Comparison of ENCODE assay signal across 20 mouse cellular contexts in the genomic region with DNA sequence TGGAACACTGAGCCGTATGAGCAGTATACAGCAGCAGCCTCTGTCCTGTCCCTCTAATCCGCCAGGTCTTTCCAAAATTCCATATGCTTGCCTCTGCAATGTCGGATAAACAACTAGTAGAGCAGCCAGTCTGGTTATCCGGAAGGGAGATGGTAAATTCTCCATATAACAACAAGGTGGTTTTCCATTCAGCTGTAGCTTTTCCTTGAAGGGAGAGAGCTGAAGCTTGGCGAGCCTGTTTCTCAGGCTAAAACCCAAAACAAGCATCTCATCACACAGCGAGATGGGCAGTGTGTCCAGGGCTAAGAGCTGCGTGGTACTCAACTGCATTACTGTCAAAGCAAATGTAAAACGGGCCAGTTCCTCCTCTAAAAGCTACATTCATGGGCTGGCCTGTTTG. TPM values are rescaled to one million over a fixed set of nuclear protein-coding genes. Genes with fewer than 3 reads are reported as not detected.
DNase-seq lines count a peak whose midpoint lies in the region; ATAC-seq and TF ChIP-seq lines count a peak whose summit lies in the region.
"Had no signal": no experiment of that assay in that cellular context is flagged by ENCODE, and none has a peak within 500 bp of the region (broad histone marks: within the 10 kb centered on the region; RNA-seq: fewer than 3 reads in every experiment).

No protein-coding gene starts in this region.

- H3K27ac ChIP-seq in cerebellum, adult 2 months (ENCODE audit: insufficient read depth, low read length) = peak overlapping the region; percentile 67
- no peak overlapping the region for H3K27ac ChIP-seq in neural tube, embryonic 11.5 days (ENCODE audit: low read depth, low read length)
- H3K27ac ChIP-seq in midbrain, embryonic 14.5 days (replicated peaks; ENCODE audit: low read depth, low read length) = no peak overlapping the region
- no peak overlapping the region for H3K27ac ChIP-seq in olfactory bulb, adult 2 months (ENCODE audit: insufficient read depth, low read depth, low read length)
- H3K27ac ChIP-seq in intestine, postnatal 0 days (ENCODE audit: low read depth, low read length) = no peak overlapping the region
- H3K27ac ChIP-seq: embryonic facial prominence, embryonic 10.5 days; kidney, embryonic 15.5 days; liver, embryonic 12.5 days; lung, embryonic 15.5 days; stomach, postnatal 0 days had no signal

- TF ChIP-seq CTCF in cerebellum, adult 2 months (IDR thresholded peaks at IDR 0.05; ENCODE audit: borderline replicate concordance, insufficient read depth, low read depth, low read length) = no peak
- TF ChIP-seq CTCF in olfactory bulb, adult 2 months (IDR thresholded peaks at IDR 0.05; ENCODE audit: insufficient read depth, low read depth, low read length) = no peak
- no peak for TF ChIP-seq CTCF in intestine, postnatal 0 days (IDR thresholded peaks at IDR 0.05; ENCODE audit: low read depth)

- no peaks in the 10 kb centered on the region for H3K9me3 ChIP-seq in neural tube, embryonic 11.5 days (ENCODE audit: control insufficient read depth, low read length)
- H3K9me3 ChIP-seq in midbrain, embryonic 14.5 days (ENCODE audit: control insufficient read depth, low read length) = no peaks in the 10 kb centered on the region
- H3K9me3 ChIP-seq in intestine, postnatal 0 days (ENCODE audit: control insufficient read depth) = no peaks in the 10 kb centered on the region
- H3K9me3 ChIP-seq: embryonic facial prominence, embryonic 10.5 days; G1E; kidney, embryonic 15.5 days; liver, embryonic 12.5 days; lung, embryonic 15.5 days had no signal

- peak; percentile 13; the same call in 1 of the 2 replicates for TF ChIP-seq POLR2A in cerebellum, adult 2 months (IDR thresholded peaks at IDR 0.05; ENCODE audit: borderline replicate concordance, insufficient read depth, low read length)
- no peak for TF ChIP-seq POLR2A in olfactory bulb, adult 2 months (IDR thresholded peaks at IDR 0.05; ENCODE audit: insufficient read depth, low read depth, low read length)

- H3K4me2 ChIP-seq in neural tube, embryonic 11.5 days (ENCODE audit: low read depth) = peak overlapping the region; percentile 76
- H3K4me2 ChIP-seq in midbrain, embryonic 14.5 days (ENCODE audit: low read length) = peak overlapping the region; percentile 65
- no peak overlapping the region for H3K4me2 ChIP-seq in intestine, postnatal 0 days (replicated peaks; ENCODE audit: low read depth)
- H3K4me2 ChIP-seq: heart, embryonic 11.5 days; kidney, embryonic 15.5 days; liver, embryonic 12.5 days; lung, embryonic 15.5 days had no signal

- no peaks in the 10 kb centered on the region for H3K27me3 ChIP-seq in cerebellum, adult 2 months (ENCODE audit: control insufficient read depth, insufficient read depth, low read length)
- no peaks in the 10 kb centered on the region; the same call in 1 of the 2 replicates for H3K27me3 ChIP-seq in neural tube, embryonic 11.5 days (ENCODE audit: control insufficient read depth, insufficient read depth, low read length)
- H3K27me3 ChIP-seq in midbrain, embryonic 14.5 days (ENCODE audit: control insufficient read depth, insufficient read depth, low read length) = no peaks in the 10 kb centered on the region
- H3K27me3 ChIP-seq in intestine, postnatal 0 days (replicated peaks; ENCODE audit: control insufficient read depth, insufficient read depth, low read length) = peaks cover 24% of the 10 kb centered on the region

- H3K36me3 ChIP-seq in neural tube, embryonic 11.5 days (ENCODE audit: control insufficient read depth, insufficient read depth, low read length) = no peaks in the 10 kb centered on the region
- 0 out of 2 replicates have a peak, but pooled peaks cover 22% of the 10 kb centered on the region for H3K36me3 ChIP-seq in midbrain, embryonic 14.5 days (ENCODE audit: control insufficient read depth, insufficient read depth, low read length)
- H3K36me3 ChIP-seq in intestine, postnatal 0 days (ENCODE audit: control insufficient read depth, insufficient read depth) = no peaks in the 10 kb centered on the region
- H3K36me3 ChIP-seq: embryonic facial prominence, embryonic 10.5 days; G1E; kidney, embryonic 15.5 days; liver, embryonic 12.5 days; lung, embryonic 15.5 days had no signal

- DNase-seq in cerebellum, adult 2 months = peak in 1 of 2 experiments; percentile 55
- DNase-seq in cerebellum, postnatal 10 days = no peak
- DNase-seq in neural tube, embryonic 11.5 days (ENCODE audit: low spot score) = no peak
- DNase-seq in neural tube, embryonic 10.5 days (ENCODE audit: extremely low spot score, low spot score) = no peak
- DNase-seq in midbrain, embryonic 14.5 days = no peak
- no peak for DNase-seq in spleen, adult 12 weeks (ENCODE audit: low spot score)
- DNase-seq: cerebellum, postnatal 14 days; heart, postnatal 14 days; right cerebral cortex, postnatal 14 days; thymus, postnatal 25 days had no signal

- ATAC-seq in neural tube, embryonic 11.5 days (ENCODE audit: insufficient read depth, low FRiP score, low TSS enrichment) = no peak
- no peak for ATAC-seq in midbrain, embryonic 14.5 days (ENCODE audit: low FRiP score, low TSS enrichment)
- no peak for ATAC-seq in intestine, postnatal 0 days
- ATAC-seq: CD4-positive, CD25-positive, alpha-beta regulatory T cell, adult 4 months; liver, embryonic 12.5 days had no signal

- no peak overlapping the region for H3K9ac ChIP-seq in neural tube, embryonic 11.5 days (ENCODE audit: low read length)
- H3K9ac ChIP-seq in midbrain, embryonic 14.5 days (replicated peaks; ENCODE audit: low read length) = peak overlapping the region; percentile 93; the same call in 1 of the 2 replicates
- no peak overlapping the region for H3K9ac ChIP-seq in intestine, postnatal 0 days (ENCODE audit: low read depth, low read length)
- H3K9ac ChIP-seq: kidney, embryonic 15.5 days; liver, embryonic 12.5 days; lung, embryonic 15.5 days had no signal

- WGBS in cerebellum, adult 2 months = 9% methylated on average over 8 of the region's 8 CpGs
- 82% methylated on average over 8 of the region's 8 CpGs for WGBS in neural tube, embryonic 11.5 days
- 81% methylated on average over 8 of the region's 8 CpGs for WGBS in midbrain, embryonic 14.5 days
- 45% methylated on average over 8 of the region's 8 CpGs for WGBS in olfactory bulb, adult 2 months
- WGBS in intestine, postnatal 0 days = 81% methylated on average over 8 of the region's 8 CpGs

- peak overlapping the region; percentile 94 for H3K4me3 ChIP-seq in cerebellum, adult 2 months (replicated peaks; ENCODE audit: insufficient read depth, low read depth, low read length)
- no peak overlapping the region for H3K4me3 ChIP-seq in neural tube, embryonic 11.5 days (ENCODE audit: low read depth, low read length)
- H3K4me3 ChIP-seq in midbrain, embryonic 14.5 days (replicated peaks; ENCODE audit: low read depth, low read length) = peak overlapping the region; percentile 86
- peak overlapping the region; percentile 29 for H3K4me3 ChIP-seq in olfactory bulb, adult 2 months (ENCODE audit: insufficient read depth, low read depth, low read length)
- H3K4me3 ChIP-seq in intestine, postnatal 0 days (ENCODE audit: low read depth, low read length) = no peak overlapping the region
- H3K4me3 ChIP-seq: kidney, embryonic 15.5 days; liver, embryonic 12.5 days; lung, embryonic 15.5 days had no signal

- peaks cover 28% of the 10 kb centered on the region; the same call in 1 of the 2 replicates for H3K4me1 ChIP-seq in cerebellum, adult 2 months (ENCODE audit: control insufficient read depth, insufficient read depth, low read length)
- no peaks in the 10 kb centered on the region for H3K4me1 ChIP-seq in neural tube, embryonic 11.5 days (ENCODE audit: control insufficient read depth, insufficient read depth, low read length)
- peaks cover 19% of the 10 kb centered on the region for H3K4me1 ChIP-seq in midbrain, embryonic 14.5 days (ENCODE audit: control insufficient read depth, insufficient read depth, low read length)
- H3K4me1 ChIP-seq in olfactory bulb, adult 2 months (ENCODE audit: control insufficient read depth, insufficient read depth, low read length) = peaks cover 16% of the 10 kb centered on the region
- no peaks in the 10 kb centered on the region for H3K4me1 ChIP-seq in intestine, postnatal 0 days (replicated peaks; ENCODE audit: control insufficient read depth, insufficient read depth, low read length)

RNA-seq across cellular contexts. Expression of a gene that starts 1.7 kb away (rescaled TPM):
- polyA plus RNA-seq in cerebellum, adult 2 months (2012; rRNA removed) = 70.0 and 77.6 TPM in 2 replicates
- polyA plus RNA-seq in neural tube, embryonic 11.5 days (2014; fragmentation: Nextera tagmentation; extraction: Ambion mirVana) = 3.0 and 4.3 TPM in 2 replicates
- 14.2 and 14.7 TPM in 2 replicates for polyA plus RNA-seq in midbrain, embryonic 14.5 days (2014; fragmentation: Nextera tagmentation; extraction: Ambion mirVana)
- polyA plus RNA-seq in olfactory bulb, adult 2 months (2012; ENCODE audit: insufficient read depth, insufficient read length, low replicate concordance, missing spikeins) = not detected in 2 replicates
- polyA plus RNA-seq in intestine, postnatal 0 days (2015; fragmentation: Nextera tagmentation; extraction: Ambion mirVana) = 1.6 and 1.9 TPM in 2 replicates

Comparison
In these comparisons a context has a peak if more than half of its experiments do, and no peak if none do; other contexts are left out.
1. H3K4me3 ChIP-seq: peak in cerebellum, adult 2 months (single experiment), midbrain, embryonic 14.5 days (single experiment) and olfactory bulb, adult 2 months (single experiment); none in neural tube, embryonic 11.5 days (single experiment) and intestine, postnatal 0 days (single experiment).